Mouse (Mus musculus) thymus, adult 18-20 months (tissue): ENCODE measurements around the gene Tigd3.

Source experiments
- DNase-seq, 2 experiments: peaks; one replicate each; pipeline ENCODE4 v3.0.0; 2022; ENCODE audit warnings: mixed read lengths in 2 of 2

Tigd3 gene

GRCm38 (mm10) chr19:5846154-5846553 lies 47.8 kb downstream of the Tigd3 start:
- DNase-seq: no peak

- DNase-seq: peak; percentile 88 to 92
Observed at GRCm38 (mm10) chr19:5845319-5846135, 48.4 kb downstream of the Tigd3 start.

GRCm38 (mm10) chr19:5844831-5845318 lies 49.1 kb downstream of the Tigd3 start:
- DNase-seq: peak; percentile 37 to 65

GRCm38 (mm10) chr19:5843781-5844691 lies 49.9 kb downstream of the Tigd3 start:
- peak; percentile 23 to 47 for DNase-seq

- DNase-seq: peak in 1 of 2 experiments; percentile 49
Observed at GRCm38 (mm10) chr19:5842785-5843730, 50.9 kb downstream of the Tigd3 start.

GRCm38 (mm10) chr19:5841999-5842784 lies 51.8 kb downstream of the Tigd3 start:
- DNase-seq: no peak

GRCm38 (mm10) chr19:5841389-5841946 lies 52.5 kb downstream of the Tigd3 start:
- DNase-seq: no peak
